Mouse (Mus musculus): ENCODE measurements around the gene AI413582. TPM values are rescaled to one million over a fixed set of nuclear protein-coding genes. Genes with fewer than 3 reads are reported as not detected.

The AI413582 gene
- total and polyA plus RNA-seq, 3 experiments = 20.6 to 56.5 TPM; not detected in 1

GRCm38 (mm10) chr17:27528767-27529166 lies 36.8 kb downstream of the AI413582 start:
- Histone ChIP-seq H3K36me3 (ENCODE audit: control insufficient read depth in 1 of 2, insufficient read depth in 2 of 2, low read length in 2 of 2) (no peaks in the 10 kb centered on the region), H3K27me3 (ENCODE audit: control insufficient read depth in 1 of 2, insufficient read depth in 2 of 2, low read length in 2 of 2) (no peaks in the 10 kb centered on the region), H3K4me1 (ENCODE audit: control insufficient read depth in 1 of 2, insufficient read depth in 2 of 2, low read length in 2 of 2) (no peaks in the 10 kb centered on the region), H3K9me3 (replicated peaks; ENCODE audit: insufficient read depth, low read length) (no peaks in the 10 kb centered on the region), H3K4me3 (ENCODE audit: control insufficient read depth in 1 of 2, insufficient read depth in 1 of 2, low read depth in 2 of 2, low read length in 2 of 2) (no peak overlapping the region), H3K9ac (ENCODE audit: control insufficient read depth, low read depth, low read length, poor library complexity, severe bottlenecking) (no peak overlapping the region), H3K27ac (ENCODE audit: control insufficient read depth, low read depth, low read length) (no peak overlapping the region), H3K79me2 (ENCODE audit: control insufficient read depth, insufficient read depth, low read length, poor library complexity) (no peaks in the 10 kb centered on the region)
- no peak for DNase-seq (ENCODE audit: low read depth, low spot score)
- TF ChIP-seq JUND (IDR thresholded peaks at IDR 0.05; ENCODE audit: low read depth, low read length) (no peak), MYC (IDR thresholded peaks at IDR 0.05; ENCODE audit: low read depth, low read length) (no peak), MAFK (IDR thresholded peaks at IDR 0.05; ENCODE audit: borderline replicate concordance, low read depth, low read length) (no peak), BHLHE40 (IDR thresholded peaks at IDR 0.05; ENCODE audit: borderline replicate concordance, low read depth, low read length) (no peak), SMC3 (IDR thresholded peaks at IDR 0.05; ENCODE audit: low read depth, low read length) (no peak), GATA1 (IDR thresholded peaks at IDR 0.05; ENCODE audit: low read depth, low read length) (no peak), HCFC1 (IDR thresholded peaks at IDR 0.05; ENCODE audit: low read depth, low read length) (no peak)

DNA sequence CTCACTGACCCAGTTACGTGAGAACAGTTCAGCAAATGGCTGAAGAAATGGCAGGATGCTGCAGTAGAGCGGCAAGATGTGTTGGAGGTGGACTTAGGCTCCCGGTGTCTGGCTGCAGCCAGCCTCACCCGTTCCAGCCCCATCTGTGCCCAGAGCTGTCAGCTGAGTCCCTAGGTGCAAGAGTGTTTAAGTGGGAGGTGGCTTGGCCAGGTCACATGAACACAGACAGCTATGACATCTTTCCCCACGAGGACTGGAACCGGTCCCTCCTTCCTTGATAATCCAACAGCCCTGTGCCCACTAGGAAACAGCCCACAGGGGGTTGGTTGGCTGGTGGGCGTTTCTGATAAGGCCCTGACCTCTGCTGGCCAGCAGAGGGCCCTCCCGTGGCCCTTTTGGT lies 37.5 kb downstream of the AI413582 start:
- Histone ChIP-seq H3K79me2 (ENCODE audit: control insufficient read depth, insufficient read depth, low read length, poor library complexity) (no peaks in the 10 kb centered on the region), H3K36me3 (ENCODE audit: control insufficient read depth in 1 of 2, insufficient read depth in 2 of 2, low read length in 2 of 2) (no peaks in the 10 kb centered on the region), H3K27ac (ENCODE audit: control insufficient read depth, low read depth, low read length) (no peak overlapping the region), H3K27me3 (ENCODE audit: control insufficient read depth in 1 of 2, insufficient read depth in 2 of 2, low read length in 2 of 2) (no peaks in the 10 kb centered on the region), H3K9me3 (replicated peaks; ENCODE audit: insufficient read depth, low read length) (no peaks in the 10 kb centered on the region), H3K4me1 (ENCODE audit: control insufficient read depth in 1 of 2, insufficient read depth in 2 of 2, low read length in 2 of 2) (no peaks in the 10 kb centered on the region), H3K4me3 (ENCODE audit: control insufficient read depth in 1 of 2, insufficient read depth in 1 of 2, low read depth in 2 of 2, low read length in 2 of 2) (no peak overlapping the region), H3K9ac (ENCODE audit: control insufficient read depth, low read depth, low read length, poor library complexity, severe bottlenecking) (no peak overlapping the region)
- no peak for DNase-seq (ENCODE audit: low read depth, low spot score)
- TF ChIP-seq GABPA (IDR thresholded peaks at IDR 0.05; ENCODE audit: low read depth, low read length) (no peak), ZC3H11A (IDR thresholded peaks at IDR 0.05; ENCODE audit: low read depth, low read length) (0 out of 2 replicates have a peak, but pooled peaks have one; percentile 5), USF1 (IDR thresholded peaks at IDR 0.05; ENCODE audit: low read depth, low read length) (peak; percentile 24; the same call in 1 of the 2 replicates), CTCF (IDR thresholded peaks at IDR 0.05 in 2 of 3, conservative IDR thresholded peaks at IDR 0.05 in 1 of 3; ENCODE audit: control insufficient read depth in 1 of 3, insufficient read depth in 1 of 3, low read depth in 2 of 3, low read length in 3 of 3, poor library complexity in 1 of 3, severe bottlenecking in 1 of 3) (peak in 2 of 3 experiments; percentile 27 to 48; a peak in 4 of 6 replicates), SMC3 (IDR thresholded peaks at IDR 0.05; ENCODE audit: low read depth, low read length) (peak; percentile 12; the same call in 1 of the 2 replicates)

DNA sequence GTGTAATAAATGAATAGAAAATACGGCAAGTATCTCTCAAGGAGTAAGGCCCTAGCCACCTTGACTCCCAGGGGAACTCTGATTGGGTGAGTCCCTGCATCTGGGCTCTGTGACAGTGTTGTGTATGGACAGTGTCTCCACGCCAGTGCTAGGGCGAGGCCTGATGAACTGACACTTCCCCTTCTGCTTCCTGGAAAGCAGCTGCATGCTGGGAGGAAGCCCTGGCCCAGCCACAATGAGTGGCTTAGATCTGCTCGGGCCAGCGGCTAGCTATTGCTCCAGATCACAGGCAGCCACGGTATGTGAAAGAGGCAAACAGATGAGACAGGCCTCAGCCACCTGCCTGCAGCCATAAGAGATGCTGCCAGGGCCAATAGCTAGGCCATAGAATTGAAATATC lies 38.4 kb downstream of the AI413582 start:
- Histone ChIP-seq H3K79me2 (ENCODE audit: control insufficient read depth, insufficient read depth, low read length, poor library complexity) (no peaks in the 10 kb centered on the region), H3K27ac (ENCODE audit: control insufficient read depth, low read depth, low read length) (no peak overlapping the region), H3K4me3 (ENCODE audit: control insufficient read depth in 1 of 2, insufficient read depth in 1 of 2, low read depth in 2 of 2, low read length in 2 of 2) (no peak overlapping the region), H3K9me3 (replicated peaks; ENCODE audit: insufficient read depth, low read length) (no peaks in the 10 kb centered on the region), H3K27me3 (ENCODE audit: control insufficient read depth in 1 of 2, insufficient read depth in 2 of 2, low read length in 2 of 2) (no peaks in the 10 kb centered on the region), H3K4me1 (ENCODE audit: control insufficient read depth in 1 of 2, insufficient read depth in 2 of 2, low read length in 2 of 2) (no peaks in the 10 kb centered on the region), H3K36me3 (ENCODE audit: control insufficient read depth in 1 of 2, insufficient read depth in 2 of 2, low read length in 2 of 2) (no peaks in the 10 kb centered on the region), H3K9ac (ENCODE audit: control insufficient read depth, low read depth, low read length, poor library complexity, severe bottlenecking) (no peak overlapping the region)
- TF ChIP-seq ZNF384 (IDR thresholded peaks at IDR 0.05; ENCODE audit: low read depth, low read length) (no peak), ETS1 (IDR thresholded peaks at IDR 0.05; ENCODE audit: low read depth, low read length) (no peak), POLR2A (IDR thresholded peaks at IDR 0.05; ENCODE audit: control insufficient read depth in 1 of 2, insufficient read depth in 1 of 2, low read depth in 1 of 2, low read length in 2 of 2, poor library complexity in 1 of 2) (no peak), MAFK (IDR thresholded peaks at IDR 0.05; ENCODE audit: borderline replicate concordance, low read depth, low read length) (no peak)
- no peak for DNase-seq (ENCODE audit: low read depth, low spot score)
